Mouse (Mus musculus) kidney, embryonic 16.5 days (tissue): ENCODE measurements at regions not wholly inside any gene's neighbourhood (a gene's known extent, or its start where the extent isn't known, plus 50 kb on each side); places are given as distances from the start of the nearest gene placed in this dataset.

Experiments used
- ATAC-seq: fragments of 200-750 bp; cut with Nextera tagmentation; 2 replicates; pipeline ENCODE4 v1.8.0; 2017; ENCODE audit warnings: moderate TSS enrichment; ENCODE audit not compliant: low FRiP score, low TSS enrichment
- H3K27ac ChIP-seq: fragments of 300-500 bp; sonication (generic); 2 replicates; pipeline ENCODE4 v1.5.1; 2014; ENCODE audit warnings: low read length
- H3K27me3 ChIP-seq: fragments of 300-500 bp; sonication (generic); 2 replicates; pipeline ENCODE4 v1.6.1; 2014; ENCODE audit warnings: low read length, control low read depth, mixed read lengths; ENCODE audit not compliant: insufficient read depth
- H3K36me3 ChIP-seq: fragments of 300-500 bp; sonication (generic); 2 replicates; pipeline ENCODE4 v1.6.1; 2014; ENCODE audit warnings: low read length, control low read depth, mixed read lengths; ENCODE audit not compliant: insufficient read depth
- H3K4me1 ChIP-seq: fragments of 300-500 bp; sonication (generic); 2 replicates; pipeline ENCODE4 v1.6.1; 2014; ENCODE audit warnings: low read length, control low read depth, mixed read lengths; ENCODE audit not compliant: insufficient read depth
- H3K4me2 ChIP-seq: fragments of 300-500 bp; sonication (generic); replicated peaks from 2 replicates; pipeline ENCODE4 v1.6.1; 2014; ENCODE audit warnings: low read depth, low read length
- H3K4me3 ChIP-seq: fragments of 300-500 bp; sonication (generic); 2 replicates; pipeline ENCODE4 v1.5.1; 2014; ENCODE audit warnings: mild to moderate bottlenecking, low read length
- H3K9ac ChIP-seq: fragments of 300-500 bp; sonication (generic); replicated peaks from 2 replicates; pipeline ENCODE4 v1.6.1; 2014; ENCODE audit warnings: low read length
- H3K9me3 ChIP-seq: fragments of 300-500 bp; sonication (generic); 2 replicates; pipeline ENCODE4 v1.6.1; 2016; ENCODE audit warnings: low read length, control low read depth
- WGBS: fragments of 180-500 bp; shearing (Covaris S2); extraction: QIAGEN DNeasy Blood & Tissue Kit; methylation state at CpG from one replicate; pipeline ENCODE4 v1.1.7; 2014; 5-methylcytosine and 5-hydroxymethylcytosine counted together

DNA sequence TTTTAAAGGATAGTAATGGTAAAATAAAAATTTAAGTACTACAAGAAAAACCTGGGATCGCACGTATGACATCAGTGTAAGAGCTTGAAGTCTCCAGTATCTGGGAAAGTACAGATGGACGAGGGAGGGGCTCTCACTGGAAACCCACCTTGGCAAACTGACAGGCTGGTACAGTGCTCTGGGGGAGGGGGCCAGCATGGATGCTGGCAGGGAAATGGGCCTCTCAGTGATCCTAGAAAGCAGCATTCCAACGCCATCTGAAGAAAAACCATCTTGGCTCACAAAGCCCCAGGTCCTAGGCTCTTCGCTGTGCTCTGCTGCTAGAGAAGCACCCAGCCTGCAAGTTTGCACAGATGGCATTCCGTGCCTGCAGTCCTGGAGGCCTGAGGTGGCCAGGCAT is 65.1 kb upstream of the A530016L24Rik start:
- Histone ChIP-seq H3K9me3 (no peaks in the 10 kb centered on the region), H3K9ac (no peak overlapping the region), H3K36me3 (no peaks in the 10 kb centered on the region), H3K4me1 (no peaks in the 10 kb centered on the region), H3K4me2 (no peak overlapping the region), H3K27ac (no peak overlapping the region), H3K4me3 (no peak overlapping the region), H3K27me3 (no peaks in the 10 kb centered on the region)
- ATAC-seq = no peak
- WGBS = 92% methylated on average over 6 of the region's 6 CpGs

GRCm38 (mm10) chr12:112426681-112427080 is 62.6 kb upstream of the A530016L24Rik start:
- Histone ChIP-seq H3K4me1 (no peaks in the 10 kb centered on the region), H3K9ac (no peak overlapping the region), H3K27me3 (0 out of 2 replicates have a peak, but pooled peaks cover 3% of the 10 kb centered on the region), H3K9me3 (no peaks in the 10 kb centered on the region), H3K4me2 (no peak overlapping the region), H3K36me3 (no peaks in the 10 kb centered on the region), H3K27ac (no peak overlapping the region), H3K4me3 (no peak overlapping the region)
- WGBS = 80% methylated on average over 9 of the region's 9 CpGs
- no peak for ATAC-seq

DNA sequence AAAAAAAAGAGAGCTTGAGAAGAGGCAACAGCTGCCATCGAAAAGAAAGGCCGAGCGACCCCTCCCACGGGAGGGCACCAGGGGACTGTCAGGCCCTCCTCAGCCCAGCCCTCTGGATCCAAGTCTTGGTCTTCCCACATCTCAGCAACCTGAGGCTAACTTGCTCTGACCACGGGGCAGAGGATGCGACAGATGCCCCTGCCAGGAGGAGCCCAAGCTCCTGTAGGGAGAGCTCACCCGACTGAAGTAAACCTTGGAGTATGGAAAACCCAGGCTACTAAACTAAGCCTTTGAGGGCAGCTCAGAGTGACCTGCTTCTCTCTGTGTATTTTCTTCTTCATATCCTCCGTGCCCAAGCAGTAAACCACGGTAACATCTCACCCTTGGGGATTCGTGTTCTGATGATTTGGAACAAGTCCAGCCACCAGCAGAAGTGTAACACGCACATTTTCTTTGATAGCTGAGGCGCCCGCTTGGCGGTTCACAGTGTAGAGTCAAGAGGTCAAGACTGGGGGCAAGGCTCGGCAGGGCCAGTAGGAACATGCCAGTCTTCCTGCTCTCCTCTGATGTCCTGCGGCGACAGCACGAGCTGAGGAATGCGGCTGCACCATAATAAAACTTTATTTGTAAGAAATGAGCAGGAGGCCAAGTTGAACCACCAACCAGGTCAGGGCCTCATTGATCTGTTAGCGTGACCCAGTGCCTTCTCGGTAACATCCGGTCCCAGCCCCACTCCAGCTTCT is 59.0 kb upstream of the A530016L24Rik start:
- Histone ChIP-seq H3K27me3 (0 out of 2 replicates have a peak, but pooled peaks cover 6% of the 10 kb centered on the region), H3K4me2 (no peak overlapping the region), H3K4me3 (no peak overlapping the region), H3K27ac (no peak overlapping the region), H3K36me3 (no peaks in the 10 kb centered on the region), H3K9me3 (no peaks in the 10 kb centered on the region), H3K4me1 (no peaks in the 10 kb centered on the region), H3K9ac (no peak overlapping the region)
- ATAC-seq = no peak
- 31% methylated on average over 22 of the region's 22 CpGs for WGBS

GRCm38 (mm10) chr12:112433315-112433714 is 55.9 kb upstream of the A530016L24Rik start:
- Histone ChIP-seq H3K4me1 (no peaks in the 10 kb centered on the region), H3K4me3 (no peak overlapping the region), H3K9ac (no peak overlapping the region), H3K36me3 (no peaks in the 10 kb centered on the region), H3K27me3 (0 out of 2 replicates have a peak, but pooled peaks cover 6% of the 10 kb centered on the region), H3K4me2 (no peak overlapping the region), H3K9me3 (no peaks in the 10 kb centered on the region), H3K27ac (no peak overlapping the region)
- no peak for ATAC-seq
- WGBS = 18% methylated on average over 12 of the region's 12 CpGs

DNA sequence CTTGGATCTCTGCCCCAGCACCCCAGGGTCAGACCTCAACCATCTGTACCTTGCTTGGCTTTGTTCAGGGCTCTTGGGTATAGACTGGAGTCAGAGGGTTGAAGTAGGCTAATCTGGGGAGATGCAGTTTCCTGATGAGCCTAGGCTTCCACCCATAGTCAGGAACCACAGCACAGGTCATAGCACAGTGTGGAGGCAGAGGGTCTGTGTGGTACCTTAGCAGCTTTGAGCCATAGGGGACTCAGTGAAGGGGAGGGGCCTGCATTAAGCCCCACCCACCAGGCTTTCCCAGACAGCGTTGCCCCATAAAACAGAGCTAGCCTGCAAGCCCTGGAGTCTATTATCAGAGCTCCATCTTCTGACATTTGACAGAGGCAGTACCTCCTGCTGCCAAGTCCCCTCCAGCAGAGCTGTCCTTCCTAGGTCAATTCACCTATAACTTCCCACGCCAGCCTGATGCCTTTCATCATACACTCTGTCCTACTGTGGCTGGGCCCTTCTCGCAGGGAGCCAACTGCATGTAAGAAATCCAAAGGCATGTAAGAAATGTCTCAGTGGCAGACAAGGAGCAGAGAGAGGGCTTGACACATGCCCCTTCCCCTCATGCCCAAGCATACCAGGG is 54.5 kb upstream of the A530016L24Rik start:
- Histone ChIP-seq H3K9ac (no peak overlapping the region), H3K27me3 (0 out of 2 replicates have a peak, but pooled peaks cover 6% of the 10 kb centered on the region), H3K27ac (no peak overlapping the region), H3K4me3 (no peak overlapping the region), H3K36me3 (no peaks in the 10 kb centered on the region), H3K9me3 (no peaks in the 10 kb centered on the region), H3K4me1 (no peaks in the 10 kb centered on the region), H3K4me2 (no peak overlapping the region)
- ATAC-seq = 0 out of 2 replicates have a peak, but pooled peaks have one; percentile 25
- 56% methylated on average over 3 of the region's 3 CpGs for WGBS

DNA sequence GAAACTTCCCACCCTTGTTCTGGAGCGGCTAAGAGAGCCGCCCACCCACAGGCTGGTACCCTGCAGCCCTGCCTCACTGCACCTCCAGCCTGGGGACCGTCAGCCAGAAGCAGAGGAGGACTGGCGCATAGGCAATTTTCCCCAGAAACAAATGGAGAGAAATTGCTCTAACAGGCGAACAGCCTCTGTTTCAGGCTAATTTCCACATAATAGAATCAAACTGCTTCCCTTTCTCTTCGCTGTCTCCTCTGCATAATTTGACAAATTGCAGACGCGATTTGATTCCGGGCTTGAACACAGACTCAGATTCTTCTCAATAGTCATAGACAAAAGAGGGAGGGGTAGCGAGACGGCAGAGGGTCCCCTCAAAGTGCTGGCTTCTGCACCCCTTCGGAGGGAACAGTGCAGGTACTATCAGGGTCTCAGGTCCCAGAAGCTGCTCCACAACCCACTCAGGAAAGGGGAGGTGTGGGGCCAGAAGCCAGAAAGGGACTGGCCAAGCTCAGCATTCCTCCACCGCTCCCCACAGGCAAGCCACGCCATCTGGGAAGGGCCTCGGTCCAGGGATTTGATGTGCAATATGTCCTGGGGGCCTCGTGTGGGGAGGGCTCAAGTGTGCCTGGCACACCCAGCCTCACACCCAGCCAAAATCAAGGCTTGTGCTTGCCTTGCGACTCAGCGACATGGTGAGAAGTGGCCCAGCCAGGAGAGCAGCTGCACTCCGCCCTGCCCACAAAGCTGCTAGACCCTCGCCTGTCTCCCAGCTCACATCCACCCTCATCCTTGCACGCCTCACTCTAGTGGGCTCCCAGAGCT is 53.7 kb upstream of the A530016L24Rik start:
- Histone ChIP-seq H3K4me1 (no peaks in the 10 kb centered on the region), H3K36me3 (no peaks in the 10 kb centered on the region), H3K4me3 (no peak overlapping the region), H3K27ac (no peak overlapping the region), H3K4me2 (no peak overlapping the region), H3K9me3 (no peaks in the 10 kb centered on the region), H3K27me3 (0 out of 2 replicates have a peak, but pooled peaks cover 3% of the 10 kb centered on the region), H3K9ac (no peak overlapping the region)
- ATAC-seq = no peak
- WGBS = 61% methylated on average over 21 of the region's 21 CpGs

DNA sequence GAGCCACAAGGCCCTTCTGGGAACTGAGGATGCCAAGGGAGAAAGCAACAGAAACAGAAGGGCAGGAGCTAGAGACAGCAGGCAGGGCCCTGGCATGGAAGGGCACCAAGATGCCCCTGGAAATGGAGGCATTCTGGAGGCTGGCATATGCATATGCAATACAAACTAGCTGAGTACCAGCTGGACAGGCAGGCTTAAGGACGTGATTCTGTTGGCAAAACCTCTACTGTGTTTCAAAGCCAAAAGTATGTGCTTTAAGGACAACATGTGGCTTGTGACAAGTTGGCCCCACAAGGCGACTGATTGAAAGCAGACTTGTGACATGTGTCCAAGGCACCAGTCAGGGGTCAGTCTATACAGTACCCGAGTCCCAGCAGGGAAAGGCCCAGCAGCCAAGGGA is 52.2 kb upstream of the A530016L24Rik start:
- no peak overlapping the region for H3K9ac ChIP-seq
- no peaks in the 10 kb centered on the region for H3K9me3 ChIP-seq
- no peak for ATAC-seq
- H3K4me3 ChIP-seq = no peak overlapping the region
- 0 out of 2 replicates have a peak, but pooled peaks cover 3% of the 10 kb centered on the region for H3K27me3 ChIP-seq
- no peaks in the 10 kb centered on the region for H3K4me1 ChIP-seq
- no peaks in the 10 kb centered on the region for H3K36me3 ChIP-seq
- H3K4me2 ChIP-seq = no peak overlapping the region
- WGBS = 71% methylated on average over 3 of the region's 3 CpGs
- H3K27ac ChIP-seq = no peak overlapping the region

DNA sequence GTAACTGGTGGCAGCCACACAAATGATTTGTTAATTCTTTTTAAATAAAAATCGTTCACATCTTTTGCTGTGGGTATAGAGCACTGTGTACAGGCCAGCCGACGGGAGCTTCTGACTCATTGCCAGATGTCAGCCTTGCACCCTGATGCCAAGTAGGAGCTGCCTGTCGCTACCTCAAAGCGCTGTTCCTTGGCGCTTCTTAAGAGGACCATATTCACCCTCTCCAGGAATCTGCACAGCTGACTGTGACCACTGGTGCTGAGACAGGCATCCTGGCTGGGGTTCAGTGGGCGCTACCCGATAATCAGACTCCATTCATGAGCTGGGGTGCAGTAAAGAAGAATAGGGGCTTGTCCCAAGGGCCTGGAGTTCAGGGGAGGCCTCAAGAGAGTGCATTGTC is 51.0 kb upstream of the A530016L24Rik start:
- Histone ChIP-seq H3K4me3 (no peak overlapping the region), H3K27me3 (0 out of 2 replicates have a peak, but pooled peaks cover 3% of the 10 kb centered on the region), H3K36me3 (no peaks in the 10 kb centered on the region), H3K27ac (no peak overlapping the region), H3K9me3 (no peaks in the 10 kb centered on the region), H3K9ac (no peak overlapping the region), H3K4me1 (no peaks in the 10 kb centered on the region), H3K4me2 (no peak overlapping the region)
- 83% methylated on average over 8 of the region's 8 CpGs for WGBS
- ATAC-seq = no peak
